Mouse (Mus musculus) ovary, postnatal 14 days (tissue): ENCODE measurements at regions not wholly inside any gene's neighbourhood (a gene's known extent, or its start where the extent isn't known, plus 50 kb on each side); places are given as distances from the start of the nearest gene placed in this dataset.

Source experiments
- DNase-seq: peaks from one replicate; pipeline ENCODE4 v3.0.0; 2022; ENCODE audit warnings: low spot score

GRCm38 (mm10) chr1:73341911-73342310, 326.2 kb upstream of the Tnp1 start:
- peak; percentile 20 for DNase-seq

- no peak for DNase-seq
Measured at GRCm38 (mm10) chr1:73337401-73337800, 321.7 kb upstream of the Tnp1 start.

GRCm38 (mm10) chr1:73309556-73309955, 293.8 kb upstream of the Tnp1 start:
- no peak for DNase-seq

- no peak for DNase-seq
Measured at GRCm38 (mm10) chr1:73308420-73308819, 292.7 kb upstream of the Tnp1 start.

GRCm38 (mm10) chr1:73307194-73307593, 291.5 kb upstream of the Tnp1 start:
- no peak for DNase-seq

GRCm38 (mm10) chr1:73299978-73300688, 284.4 kb upstream of the Tnp1 start:
- no peak for DNase-seq

- DNase-seq: no peak
Measured at GRCm38 (mm10) chr1:73285342-73285741, 269.6 kb upstream of the Tnp1 start.

GRCm38 (mm10) chr1:73274480-73274879, 258.8 kb upstream of the Tnp1 start:
- DNase-seq: no peak

GRCm38 (mm10) chr1:73270787-73271391, 255.2 kb upstream of the Tnp1 start:
- DNase-seq: no peak

- no peak for DNase-seq
Measured at GRCm38 (mm10) chr1:73269051-73269755, 253.5 kb upstream of the Tnp1 start.

- no peak for DNase-seq
Measured at GRCm38 (mm10) chr1:73265009-73265408, 249.3 kb upstream of the Tnp1 start.

- no peak for DNase-seq
Measured at GRCm38 (mm10) chr1:73264245-73264644, 248.5 kb upstream of the Tnp1 start.

GRCm38 (mm10) chr1:73259525-73260098, 243.9 kb upstream of the Tnp1 start:
- no peak for DNase-seq

GRCm38 (mm10) chr1:73257263-73257662, 241.6 kb upstream of the Tnp1 start:
- no peak for DNase-seq

GRCm38 (mm10) chr1:73251911-73252356, 236.2 kb upstream of the Tnp1 start:
- no peak for DNase-seq

- no peak for DNase-seq
Measured at GRCm38 (mm10) chr1:73244016-73244415, 228.3 kb upstream of the Tnp1 start.

GRCm38 (mm10) chr1:73242290-73242689, 226.6 kb upstream of the Tnp1 start:
- DNase-seq: no peak

GRCm38 (mm10) chr1:73236867-73237266, 221.2 kb upstream of the Tnp1 start:
- DNase-seq: no peak

- DNase-seq: no peak
Measured at GRCm38 (mm10) chr1:73233636-73234035, 217.9 kb upstream of the Tnp1 start.

- no peak for DNase-seq
Measured at GRCm38 (mm10) chr1:73233041-73233440, 217.3 kb upstream of the Tnp1 start.

GRCm38 (mm10) chr1:73230611-73231010, 214.9 kb upstream of the Tnp1 start:
- DNase-seq: no peak

GRCm38 (mm10) chr1:73227246-73227645, 211.5 kb upstream of the Tnp1 start:
- no peak for DNase-seq

- no peak for DNase-seq
Measured at GRCm38 (mm10) chr1:73221863-73222262, 206.2 kb upstream of the Tnp1 start.
